Comparison of ENCODE assay signal across 10 mouse cellular contexts in genomic region chr11:84968775-84969174, GRCm38 (mm10). TPM values are rescaled to one million over a fixed set of nuclear protein-coding genes. Genes with fewer than 3 reads are reported as not detected.
DNase-seq lines count a peak whose midpoint lies in the region; ATAC-seq and TF ChIP-seq lines count a peak whose summit lies in the region.
"Had no signal": no experiment of that assay in that cellular context is flagged by ENCODE, and none has a peak within 500 bp of the region (broad histone marks: within the 10 kb centered on the region; RNA-seq: fewer than 3 reads in every experiment).

No protein-coding gene starts in this region.

- peak; percentile 52; the same call in 1 of the 2 replicates for ATAC-seq in kidney, embryonic 16.5 days (ENCODE audit: low FRiP score, low TSS enrichment)
- ATAC-seq in hindbrain, embryonic 13.5 days (ENCODE audit: low FRiP score): no peak

- no peaks in the 10 kb centered on the region for H3K4me1 ChIP-seq in kidney, embryonic 16.5 days (ENCODE audit: insufficient read depth, low read length)
- H3K4me1 ChIP-seq in small intestine, adult 2 months (ENCODE audit: control insufficient read depth, insufficient read depth, insufficient read length, low read length): peaks cover 48% of the 10 kb centered on the region
- H3K4me1 ChIP-seq in hindbrain, embryonic 13.5 days (replicated peaks): peaks cover 14% of the 10 kb centered on the region

- no peak for TF ChIP-seq POLR2A in small intestine, adult 2 months (IDR thresholded peaks at IDR 0.05; ENCODE audit: low read depth, low read length)

- TF ChIP-seq CTCF in small intestine, adult 2 months (IDR thresholded peaks at IDR 0.05; ENCODE audit: extremely low read depth, insufficient read length, insufficient replicate concordance, low read depth, low read length): no peak

- H3K36me3 ChIP-seq in kidney, embryonic 16.5 days (ENCODE audit: insufficient read depth, low read length): no peaks in the 10 kb centered on the region
- peaks cover 5% of the 10 kb centered on the region; the same call in 1 of the 2 replicates for H3K36me3 ChIP-seq in small intestine, adult 2 months (ENCODE audit: control insufficient read depth, insufficient read depth, low read length)
- no peaks in the 10 kb centered on the region for H3K36me3 ChIP-seq in hindbrain, embryonic 13.5 days

- no peak overlapping the region for H3K4me3 ChIP-seq in kidney, embryonic 16.5 days (ENCODE audit: low read length)
- no peak overlapping the region for H3K4me3 ChIP-seq in small intestine, adult 2 months (ENCODE audit: low read depth, low read length)
- no peak overlapping the region for H3K4me3 ChIP-seq in hindbrain, embryonic 13.5 days
- H3K4me3 ChIP-seq: erythroblast, embryonic 14.5 days; myocyte had no signal

- H3K9me3 ChIP-seq in kidney, embryonic 16.5 days (ENCODE audit: low read length): no peaks in the 10 kb centered on the region
- no peaks in the 10 kb centered on the region for H3K9me3 ChIP-seq in hindbrain, embryonic 13.5 days

- 48% methylated on average over 6 of the region's 6 CpGs for WGBS in kidney, embryonic 16.5 days
- WGBS in small intestine, adult 2 months: 32% methylated on average over 6 of the region's 6 CpGs
- WGBS in hindbrain, embryonic 13.5 days: 62% methylated on average over 6 of the region's 6 CpGs

- H3K27ac ChIP-seq in kidney, embryonic 16.5 days (ENCODE audit: low read length): no peak overlapping the region
- H3K27ac ChIP-seq in small intestine, adult 2 months (ENCODE audit: insufficient read depth, low read depth, low read length): peak overlapping the region; percentile 17; the same call in 1 of the 2 replicates
- H3K27ac ChIP-seq in hindbrain, embryonic 13.5 days: no peak overlapping the region

- DNase-seq in adrenal gland, postnatal 14 days: peak; percentile 18
- DNase-seq in adrenal gland, adult 2 months: no peak
- DNase-seq in retina, postnatal 1 day: peak; percentile 11
- DNase-seq in retina, embryonic 14.5 days (ENCODE audit: low spot score): no peak
- DNase-seq in layer of hippocampus, postnatal 36 days: no peak

- no peaks in the 10 kb centered on the region for H3K27me3 ChIP-seq in kidney, embryonic 16.5 days (ENCODE audit: insufficient read depth, low read length)
- no peaks in the 10 kb centered on the region for H3K27me3 ChIP-seq in small intestine, adult 2 months (ENCODE audit: control insufficient read depth, insufficient read depth, low read length)
- no peaks in the 10 kb centered on the region for H3K27me3 ChIP-seq in hindbrain, embryonic 13.5 days

- no peak overlapping the region for H3K9ac ChIP-seq in kidney, embryonic 16.5 days (replicated peaks; ENCODE audit: low read length)
- no peak overlapping the region for H3K9ac ChIP-seq in hindbrain, embryonic 13.5 days

- no peak overlapping the region for H3K4me2 ChIP-seq in kidney, embryonic 16.5 days (replicated peaks; ENCODE audit: low read depth, low read length)
- H3K4me2 ChIP-seq in hindbrain, embryonic 13.5 days: no peak overlapping the region

RNA-seq across cellular contexts. Expression of gene Car4, which starts 11.2 kb away (rescaled TPM):
- total RNA-seq in adrenal gland, postnatal 14 days (2021): 44.1 and 70.3 TPM in 2 replicates
- total RNA-seq in adrenal gland, adult 2 months (2021): 1 to 10 TPM; 5.2 to 8.5 TPM
- polyA plus RNA-seq in adrenal gland, adult 2 months (2012; rRNA removed): 3.8 and 4.3 TPM in 2 replicates
- polyA plus RNA-seq in kidney, embryonic 16.5 days (2015; fragmentation: Nextera tagmentation; extraction: Ambion mirVana): 86.5 and 95.7 TPM in 2 replicates
- polyA plus RNA-seq in small intestine, adult 2 months (2012; rRNA removed): 13.9 and 46.7 TPM in 2 replicates
- total RNA-seq in layer of hippocampus, postnatal 36 days (2021): 10 to 100 TPM; 81.8 to 83.1 TPM
- 5.1 and 5.2 TPM in 2 replicates for polyA plus RNA-seq in hindbrain, embryonic 13.5 days (2015; fragmentation: Nextera tagmentation; extraction: Ambion mirVana)
- polyA plus RNA-seq: erythroblast, embryonic 14.5 days; myocyte had no signal

RNA-seq across cellular contexts. Expression of gene Znhit3, which starts 52.6 kb away (rescaled TPM):
- total RNA-seq in adrenal gland, postnatal 14 days (2021): 10.7 and 12.0 TPM in 2 replicates
- total RNA-seq in adrenal gland, adult 2 months (2021): 10 to 100 TPM in 1 of 2 experiments, 1 to 10 TPM in 1; 8.6 to 13.7 TPM
- 5.8 and 6.2 TPM in 2 replicates for polyA plus RNA-seq in adrenal gland, adult 2 months (2012; rRNA removed)
- polyA plus RNA-seq in kidney, embryonic 16.5 days (2015; fragmentation: Nextera tagmentation; extraction: Ambion mirVana): 57.6 and 61.6 TPM in 2 replicates
- 3.3 and 4.3 TPM in 2 replicates for polyA plus RNA-seq in small intestine, adult 2 months (2012; rRNA removed)
- total RNA-seq in layer of hippocampus, postnatal 36 days (2021): 10 to 100 TPM; 31.3 to 33.7 TPM
- 64.0 and 69.1 TPM in 2 replicates for polyA plus RNA-seq in hindbrain, embryonic 13.5 days (2015; fragmentation: Nextera tagmentation; extraction: Ambion mirVana)

Comparison
In these comparisons a context has a peak if more than half of its experiments do, and no peak if none do; other contexts are left out.
1. DNase-seq: peak in adrenal gland, postnatal 14 days (single experiment) and retina, postnatal 1 day (single experiment); none in adrenal gland, adult 2 months (single experiment), retina, embryonic 14.5 days (single experiment) and layer of hippocampus, postnatal 36 days (0 of 2).